ENCODE assay signal across 24 mouse cellular contexts in the genomic region with DNA sequence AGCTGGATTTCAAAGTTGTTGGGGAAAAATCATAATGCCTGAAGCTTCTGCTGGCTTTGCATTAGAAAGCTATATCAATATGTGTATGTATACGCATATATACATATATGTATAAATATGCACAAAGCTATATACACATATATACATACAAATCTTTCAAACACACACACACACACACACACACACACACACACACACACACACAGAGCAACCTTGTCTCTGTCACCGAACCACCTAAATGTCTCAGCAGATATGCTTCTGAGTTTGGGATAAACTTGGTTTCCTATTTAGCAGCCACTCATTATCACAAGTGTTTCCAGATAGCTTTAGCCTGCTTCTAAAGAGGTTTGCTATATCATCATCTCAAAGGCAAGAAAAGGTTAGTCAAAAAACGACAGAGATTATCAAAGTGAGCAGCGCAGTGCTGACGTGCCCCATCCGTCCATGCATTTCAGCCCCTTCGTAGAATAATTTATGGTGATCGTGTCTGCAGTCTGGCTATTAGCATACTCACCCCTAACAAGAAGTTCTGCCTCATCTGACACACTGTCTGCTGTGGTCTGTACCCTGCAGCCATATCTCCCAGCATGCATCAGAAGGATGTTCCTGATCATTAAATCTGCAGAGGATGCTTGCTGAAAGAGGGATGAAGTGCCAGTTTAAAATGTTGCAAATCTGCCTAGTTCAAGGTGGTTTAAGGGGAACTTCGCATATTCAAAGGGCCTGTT.
DNase-seq lines count a peak whose midpoint lies in the region; ATAC-seq and TF ChIP-seq lines count a peak whose summit lies in the region.
"Had no signal": no experiment of that assay in that cellular context is flagged by ENCODE, and none has a peak within 500 bp of the region (broad histone marks: within the 10 kb centered on the region; RNA-seq: fewer than 3 reads in every experiment).

No protein-coding gene starts in this region.

- no peaks in the 10 kb centered on the region for H3K9me3 ChIP-seq in lung, embryonic 14.5 days (ENCODE audit: low read depth, low read length)
- no peaks in the 10 kb centered on the region for H3K9me3 ChIP-seq in hindbrain, embryonic 14.5 days (ENCODE audit: control insufficient read depth, low read length)
- H3K9me3 ChIP-seq in midbrain, embryonic 13.5 days = no peaks in the 10 kb centered on the region
- no peaks in the 10 kb centered on the region for H3K9me3 ChIP-seq in neural tube, embryonic 14.5 days (ENCODE audit: control insufficient read depth, low read length)
- H3K9me3 ChIP-seq: forebrain, embryonic 12.5 days; limb, embryonic 15.5 days; liver, embryonic 15.5 days; stomach, embryonic 15.5 days had no signal

- no peak overlapping the region for H3K4me3 ChIP-seq in lung, embryonic 14.5 days (ENCODE audit: low read depth, low read length)
- no peak overlapping the region for H3K4me3 ChIP-seq in hindbrain, embryonic 14.5 days (replicated peaks; ENCODE audit: low read length)
- H3K4me3 ChIP-seq in midbrain, embryonic 13.5 days (replicated peaks) = no peak overlapping the region
- H3K4me3 ChIP-seq in neural tube, embryonic 14.5 days (ENCODE audit: low read depth, low read length) = no peak overlapping the region
- no peak overlapping the region for H3K4me3 ChIP-seq in heart, adult 2 months
- H3K4me3 ChIP-seq: forebrain, embryonic 12.5 days; layer of hippocampus, adult 2 months; limb, embryonic 15.5 days; liver, embryonic 15.5 days; stomach, embryonic 15.5 days had no signal

- H3K79me2 ChIP-seq in heart, adult 2 months (replicated peaks; ENCODE audit: control insufficient read depth, insufficient read depth, low read length) = no peaks in the 10 kb centered on the region

- no peak overlapping the region for H3K9ac ChIP-seq in lung, embryonic 14.5 days
- no peak overlapping the region for H3K9ac ChIP-seq in hindbrain, embryonic 14.5 days
- H3K9ac ChIP-seq in midbrain, embryonic 13.5 days (replicated peaks) = no peak overlapping the region
- no peak overlapping the region for H3K9ac ChIP-seq in neural tube, embryonic 14.5 days (replicated peaks; ENCODE audit: low read depth, low read length)
- H3K9ac ChIP-seq in heart, adult 2 months (ENCODE audit: low read depth, low read length) = no peak overlapping the region
- H3K9ac ChIP-seq: forebrain, embryonic 12.5 days; limb, embryonic 15.5 days; liver, embryonic 15.5 days; stomach, embryonic 15.5 days had no signal

- TF ChIP-seq EP300 in heart, adult 2 months (IDR thresholded peaks at IDR 0.05; ENCODE audit: insufficient read depth, low read depth, low read length) = no peak

- H3K27me3 ChIP-seq in lung, embryonic 14.5 days (ENCODE audit: insufficient read depth, low read length) = no peaks in the 10 kb centered on the region
- no peaks in the 10 kb centered on the region for H3K27me3 ChIP-seq in hindbrain, embryonic 14.5 days (ENCODE audit: control insufficient read depth, insufficient read depth, low read length)
- no peaks in the 10 kb centered on the region for H3K27me3 ChIP-seq in midbrain, embryonic 13.5 days
- H3K27me3 ChIP-seq in neural tube, embryonic 14.5 days (ENCODE audit: control insufficient read depth, insufficient read depth, low read length) = no peaks in the 10 kb centered on the region
- no peaks in the 10 kb centered on the region for H3K27me3 ChIP-seq in heart, adult 2 months (ENCODE audit: control insufficient read depth, insufficient read depth, low read length)
- H3K27me3 ChIP-seq: forebrain, embryonic 12.5 days; limb, embryonic 15.5 days; liver, embryonic 15.5 days; stomach, embryonic 15.5 days had no signal

- H3K4me2 ChIP-seq in lung, embryonic 14.5 days = no peak overlapping the region
- no peak overlapping the region for H3K4me2 ChIP-seq in hindbrain, embryonic 14.5 days (replicated peaks)
- H3K4me2 ChIP-seq in midbrain, embryonic 13.5 days (replicated peaks) = no peak overlapping the region
- no peak overlapping the region for H3K4me2 ChIP-seq in neural tube, embryonic 14.5 days (ENCODE audit: low read depth, low read length)
- H3K4me2 ChIP-seq: forebrain, embryonic 12.5 days; heart, embryonic 11.5 days; limb, embryonic 15.5 days; liver, embryonic 15.5 days; stomach, embryonic 15.5 days had no signal

- no peaks in the 10 kb centered on the region for H3K4me1 ChIP-seq in lung, embryonic 14.5 days (ENCODE audit: insufficient read depth)
- no peaks in the 10 kb centered on the region for H3K4me1 ChIP-seq in hindbrain, embryonic 14.5 days (replicated peaks; ENCODE audit: control insufficient read depth, insufficient read depth, low read length)
- H3K4me1 ChIP-seq in midbrain, embryonic 13.5 days (replicated peaks) = no peaks in the 10 kb centered on the region
- no peaks in the 10 kb centered on the region for H3K4me1 ChIP-seq in neural tube, embryonic 14.5 days (ENCODE audit: control insufficient read depth, insufficient read depth, low read length)
- H3K4me1 ChIP-seq in heart, adult 2 months (ENCODE audit: control insufficient read depth, insufficient read depth, low read length) = no peaks in the 10 kb centered on the region
- H3K4me1 ChIP-seq: forebrain, embryonic 12.5 days; limb, embryonic 15.5 days; liver, embryonic 15.5 days; stomach, embryonic 15.5 days had no signal

- WGBS in lung, embryonic 14.5 days = 49% methylated on average over 9 of the region's 9 CpGs
- WGBS in hindbrain, embryonic 14.5 days = 59% methylated on average over 9 of the region's 9 CpGs
- WGBS in midbrain, embryonic 13.5 days = 68% methylated on average over 9 of the region's 9 CpGs
- WGBS in neural tube, embryonic 14.5 days = 52% methylated on average over 9 of the region's 9 CpGs
- 57% methylated on average over 9 of the region's 9 CpGs for WGBS in heart, adult 2 months

- peak; percentile 2 for DNase-seq in lung, embryonic 14.5 days
- DNase-seq in lung, postnatal 14 days = no peak
- no peak for DNase-seq in hindbrain, embryonic 14.5 days (ENCODE audit: low spot score)
- DNase-seq in urinary bladder, postnatal 10 days (ENCODE audit: low spot score) = no peak
- no peak for DNase-seq in heart, adult 2 months
- DNase-seq: adrenal gland, postnatal 36 days; B cell, adult 2 months; cerebellum, adult 18-20 months; gastrocnemius, postnatal 25 days; heart, postnatal 10 days; kidney, adult 2 months; kidney, postnatal 10 days; layer of hippocampus, postnatal 36 days; right cerebral cortex, postnatal 14 days; thymus, adult 18-20 months had no signal

- peak; percentile 31; the same call in 1 of the 2 replicates for ATAC-seq in lung, embryonic 14.5 days (ENCODE audit: insufficient read depth)
- ATAC-seq in hindbrain, embryonic 14.5 days (ENCODE audit: low FRiP score) = peak; percentile 83
- ATAC-seq in midbrain, embryonic 13.5 days = peak; percentile 93
- peak; percentile 79 for ATAC-seq in neural tube, embryonic 14.5 days (ENCODE audit: low read depth)
- ATAC-seq: lung, postnatal 0 days had no signal

- no peak for TF ChIP-seq POLR2A in heart, adult 2 months (IDR thresholded peaks at IDR 0.05; ENCODE audit: insufficient read depth, low read depth, low read length)

- intact Hi-C loops in heart, adult 2 months (cut with DNase I) = no loop called here

- no peak for TF ChIP-seq CTCF in lung, embryonic 14.5 days (IDR thresholded peaks at IDR 0.05; ENCODE audit: low read depth)
- no peak for TF ChIP-seq CTCF in heart, adult 2 months (IDR thresholded peaks at IDR 0.05)

- H3K27ac ChIP-seq in lung, embryonic 14.5 days (ENCODE audit: low read depth) = no peak overlapping the region
- no peak overlapping the region for H3K27ac ChIP-seq in hindbrain, embryonic 14.5 days
- H3K27ac ChIP-seq in midbrain, embryonic 13.5 days = no peak overlapping the region
- H3K27ac ChIP-seq in neural tube, embryonic 14.5 days (ENCODE audit: low read depth, low read length) = no peak overlapping the region
- no peak overlapping the region for H3K27ac ChIP-seq in heart, adult 2 months
- H3K27ac ChIP-seq: forebrain, embryonic 12.5 days; layer of hippocampus, adult 2 months; limb, embryonic 15.5 days; liver, embryonic 15.5 days; stomach, embryonic 15.5 days had no signal

- no peaks in the 10 kb centered on the region for H3K36me3 ChIP-seq in lung, embryonic 14.5 days (ENCODE audit: insufficient read depth)
- H3K36me3 ChIP-seq in hindbrain, embryonic 14.5 days (replicated peaks; ENCODE audit: control insufficient read depth, insufficient read depth) = no peaks in the 10 kb centered on the region
- no peaks in the 10 kb centered on the region for H3K36me3 ChIP-seq in midbrain, embryonic 13.5 days
- no peaks in the 10 kb centered on the region for H3K36me3 ChIP-seq in neural tube, embryonic 14.5 days (ENCODE audit: control insufficient read depth, insufficient read depth, low read length)
- no peaks in the 10 kb centered on the region for H3K36me3 ChIP-seq in heart, adult 2 months (ENCODE audit: control insufficient read depth, insufficient read depth, low read length)
- H3K36me3 ChIP-seq: forebrain, embryonic 12.5 days; limb, embryonic 15.5 days; liver, embryonic 15.5 days; stomach, embryonic 15.5 days had no signal

Comparison
In these comparisons a context has a peak if more than half of its experiments do, and no peak if none do; other contexts are left out.
1. ATAC-seq: peak in every context shown above with its lines; median percentile 93 in midbrain, embryonic 13.5 days; 83 in hindbrain, embryonic 14.5 days; 79 in neural tube, embryonic 14.5 days; 31 in lung, embryonic 14.5 days.